Mouse (Mus musculus): ENCODE measurements at regions not wholly inside any gene's neighbourhood (a gene's known extent, or its start where the extent isn't known, plus 50 kb on each side); places are given as distances from the start of the nearest gene placed in this dataset.

- no peak for TF ChIP-seq EP300 (IDR thresholded peaks at IDR 0.05; ENCODE audit: low read depth)
- no peak for TF ChIP-seq CTCF (IDR thresholded peaks at IDR 0.05; ENCODE audit: low read depth)
Measured at GRCm38 (mm10) chr13:75542946-75543327, 163.6 kb upstream of the Ell2 start.

All from liver, embryonic 14.5 days (tissue).